ENCODE assay signal across 36 mouse cellular contexts in genomic region chr1:133278539-133278938, GRCm38 (mm10). TPM values are rescaled to one million over a fixed set of nuclear protein-coding genes. Genes with fewer than 3 reads are reported as not detected.
DNase-seq lines count a peak whose midpoint lies in the region; ATAC-seq and TF ChIP-seq lines count a peak whose summit lies in the region.
"Had no signal": no experiment of that assay in that cellular context is flagged by ENCODE, and none has a peak within 500 bp of the region (broad histone marks: within the 10 kb centered on the region; RNA-seq: fewer than 3 reads in every experiment).

No protein-coding gene starts in this region.

- no peak for DNase-seq in forebrain, embryonic 10.5 days (ENCODE audit: extremely low spot score, low spot score)
- DNase-seq in liver, adult 2 months (ENCODE audit: extremely low read depth, low read depth, low spot score) = peak; percentile 88
- DNase-seq in liver = no peak
- no peak for DNase-seq in midbrain, embryonic 14.5 days
- DNase-seq: adrenal gland, postnatal 10 days; cerebellum, adult 11-12 months; cerebellum, adult 9-11 months; gastrocnemius, postnatal 10 days; heart, postnatal 4 days; kidney, adult 18-20 months; kidney, postnatal 25 days; liver, postnatal 0 days; thymus, adult 2 months; thymus, postnatal 36 days had no signal

- peak overlapping the region; percentile 40; the same call in 1 of the 2 replicates for H3K27ac ChIP-seq in forebrain, embryonic 10.5 days
- H3K27ac ChIP-seq in forebrain, embryonic 15.5 days (replicated peaks) = no peak overlapping the region
- peak overlapping the region; percentile 49 for H3K27ac ChIP-seq in liver, adult 2 months (replicated peaks; ENCODE audit: insufficient read depth, low read depth, low read length)
- peak overlapping the region; percentile 62 for H3K27ac ChIP-seq in neural tube, embryonic 13.5 days (replicated peaks)
- H3K27ac ChIP-seq in neural tube, embryonic 15.5 days (replicated peaks) = no peak overlapping the region
- 0 out of 2 replicates have a peak overlapping the region, but pooled peaks have one; percentile 52 for H3K27ac ChIP-seq in midbrain, embryonic 14.5 days (replicated peaks; ENCODE audit: low read depth, low read length)
- H3K27ac ChIP-seq: embryonic facial prominence, embryonic 13.5 days; kidney, embryonic 15.5 days; limb, embryonic 12.5 days; liver, embryonic 12.5 days; macrophage had no signal

- H3K9me3 ChIP-seq in forebrain, embryonic 10.5 days = no peaks in the 10 kb centered on the region
- no peaks in the 10 kb centered on the region for H3K9me3 ChIP-seq in forebrain, embryonic 15.5 days
- no peaks in the 10 kb centered on the region for H3K9me3 ChIP-seq in neural tube, embryonic 13.5 days
- H3K9me3 ChIP-seq in neural tube, embryonic 15.5 days (replicated peaks) = no peaks in the 10 kb centered on the region
- H3K9me3 ChIP-seq in midbrain, embryonic 14.5 days (ENCODE audit: control insufficient read depth, low read length) = no peaks in the 10 kb centered on the region
- H3K9me3 ChIP-seq: embryonic facial prominence, embryonic 13.5 days; kidney, embryonic 15.5 days; limb, embryonic 12.5 days; liver, embryonic 12.5 days had no signal

- H3K79me2 ChIP-seq in liver, adult 2 months (ENCODE audit: control insufficient read depth, insufficient read depth, low read length) = no peaks in the 10 kb centered on the region; the same call in 1 of the 2 replicates

- 85% methylated on average over 6 of the region's 6 CpGs for WGBS in forebrain, embryonic 10.5 days
- 91% methylated on average over 6 of the region's 6 CpGs for whole genome bisulfite sequencing in forebrain, embryonic 15.5 days
- 21% methylated on average over 6 of the region's 6 CpGs for WGBS in liver, adult 2 months
- WGBS in neural tube, embryonic 13.5 days = 60% methylated on average over 6 of the region's 6 CpGs
- WGBS in neural tube, embryonic 15.5 days = 53% methylated on average over 6 of the region's 6 CpGs
- 75% methylated on average over 6 of the region's 6 CpGs for WGBS in midbrain, embryonic 14.5 days

- TF ChIP-seq POLR2A in liver, adult 2 months (IDR thresholded peaks at IDR 0.05; ENCODE audit: extremely low read depth, insufficient read depth, low read length) = no peak

- no peak overlapping the region for H3K9ac ChIP-seq in forebrain, embryonic 15.5 days (replicated peaks)
- no peak overlapping the region for H3K9ac ChIP-seq in liver, adult 2 months (ENCODE audit: low read depth, low read length)
- H3K9ac ChIP-seq in neural tube, embryonic 13.5 days = no peak overlapping the region
- no peak overlapping the region for H3K9ac ChIP-seq in neural tube, embryonic 15.5 days (replicated peaks)
- no peak overlapping the region for H3K9ac ChIP-seq in midbrain, embryonic 14.5 days (replicated peaks; ENCODE audit: low read length)
- H3K9ac ChIP-seq: embryonic facial prominence, embryonic 13.5 days; kidney, embryonic 15.5 days; limb, embryonic 12.5 days; liver, embryonic 12.5 days; liver, postnatal 0 days had no signal

- H3K4me2 ChIP-seq in forebrain, embryonic 15.5 days (replicated peaks) = no peak overlapping the region
- H3K4me2 ChIP-seq in neural tube, embryonic 13.5 days = no peak overlapping the region
- no peak overlapping the region for H3K4me2 ChIP-seq in neural tube, embryonic 15.5 days
- H3K4me2 ChIP-seq in midbrain, embryonic 14.5 days (ENCODE audit: low read length) = no peak overlapping the region
- H3K4me2 ChIP-seq: embryonic facial prominence, embryonic 13.5 days; heart, embryonic 11.5 days; kidney, embryonic 15.5 days; limb, embryonic 12.5 days; liver, embryonic 12.5 days had no signal

- TF ChIP-seq CTCF in liver, adult 2 months (IDR thresholded peaks at IDR 0.05; ENCODE audit: low read depth, low read length) = no peak

- no peak overlapping the region for H3K4me3 ChIP-seq in forebrain, embryonic 10.5 days
- H3K4me3 ChIP-seq in forebrain, embryonic 15.5 days = no peak overlapping the region
- peak overlapping the region; percentile 24; the same call in 1 of the 2 replicates for H3K4me3 ChIP-seq in liver, adult 2 months (ENCODE audit: insufficient read depth, low read depth, low read length)
- no peak overlapping the region for H3K4me3 ChIP-seq in neural tube, embryonic 13.5 days
- H3K4me3 ChIP-seq in neural tube, embryonic 15.5 days (replicated peaks) = no peak overlapping the region
- H3K4me3 ChIP-seq in midbrain, embryonic 14.5 days (replicated peaks; ENCODE audit: low read depth, low read length) = no peak overlapping the region
- H3K4me3 ChIP-seq: embryonic facial prominence, embryonic 13.5 days; kidney, embryonic 15.5 days; limb, embryonic 12.5 days; liver, embryonic 12.5 days; myocyte had no signal

- 0 out of 2 replicates have a peak, but pooled peaks cover 5% of the 10 kb centered on the region for H3K27me3 ChIP-seq in forebrain, embryonic 10.5 days (ENCODE audit: poor library complexity, severe bottlenecking)
- H3K27me3 ChIP-seq in forebrain, embryonic 15.5 days = no peaks in the 10 kb centered on the region
- H3K27me3 ChIP-seq in liver, adult 2 months (ENCODE audit: control insufficient read depth, insufficient read depth, low read length) = no peaks in the 10 kb centered on the region
- no peaks in the 10 kb centered on the region for H3K27me3 ChIP-seq in neural tube, embryonic 13.5 days
- H3K27me3 ChIP-seq in neural tube, embryonic 15.5 days (replicated peaks) = no peaks in the 10 kb centered on the region
- no peaks in the 10 kb centered on the region for H3K27me3 ChIP-seq in midbrain, embryonic 14.5 days (ENCODE audit: control insufficient read depth, insufficient read depth, low read length)
- H3K27me3 ChIP-seq: embryonic facial prominence, embryonic 13.5 days; kidney, embryonic 15.5 days; Patski had no signal

- H3K36me3 ChIP-seq in forebrain, embryonic 10.5 days (replicated peaks) = peaks cover 76% of the 10 kb centered on the region
- peaks cover 10% of the 10 kb centered on the region; the same call in 1 of the 2 replicates for H3K36me3 ChIP-seq in forebrain, embryonic 15.5 days
- peaks cover 12% of the 10 kb centered on the region; the same call in 1 of the 2 replicates for H3K36me3 ChIP-seq in liver, adult 2 months (ENCODE audit: control insufficient read depth, insufficient read depth, low read length)
- H3K36me3 ChIP-seq in neural tube, embryonic 13.5 days = peaks cover 75% of the 10 kb centered on the region
- peaks cover 46% of the 10 kb centered on the region for H3K36me3 ChIP-seq in neural tube, embryonic 15.5 days
- peaks cover 76% of the 10 kb centered on the region for H3K36me3 ChIP-seq in midbrain, embryonic 14.5 days (ENCODE audit: control insufficient read depth, insufficient read depth, low read length)
- H3K36me3 ChIP-seq: limb, embryonic 12.5 days had no signal

- H3K4me1 ChIP-seq in forebrain, embryonic 10.5 days = peaks cover 14% of the 10 kb centered on the region
- H3K4me1 ChIP-seq in forebrain, embryonic 15.5 days = 0 out of 2 replicates have a peak, but pooled peaks cover 6% of the 10 kb centered on the region
- H3K4me1 ChIP-seq in liver, adult 2 months (ENCODE audit: control insufficient read depth, insufficient read depth, low read length) = peaks cover 5% of the 10 kb centered on the region; the same call in 1 of the 2 replicates
- peaks cover 36% of the 10 kb centered on the region for H3K4me1 ChIP-seq in neural tube, embryonic 13.5 days (replicated peaks)
- H3K4me1 ChIP-seq in neural tube, embryonic 15.5 days = peaks cover 12% of the 10 kb centered on the region
- no peaks in the 10 kb centered on the region for H3K4me1 ChIP-seq in midbrain, embryonic 14.5 days (ENCODE audit: control insufficient read depth, insufficient read depth, low read length)
- H3K4me1 ChIP-seq: limb, embryonic 12.5 days; liver, embryonic 12.5 days had no signal

- ATAC-seq in forebrain, embryonic 15.5 days (replicated peaks) = no peak
- peak; percentile 34; the same call in 1 of the 2 replicates for ATAC-seq in neural tube, embryonic 13.5 days (ENCODE audit: low read depth)
- no peak for ATAC-seq in neural tube, embryonic 15.5 days (ENCODE audit: low FRiP score)
- no peak for ATAC-seq in midbrain, embryonic 14.5 days (ENCODE audit: low FRiP score, low TSS enrichment)
- no peak for ATAC-seq in megakaryocyte, adult 5-6 weeks (ENCODE audit: poor library complexity, severe bottlenecking)
- ATAC-seq: liver, embryonic 12.5 days; liver, postnatal 0 days; lung, postnatal 0 days; Patski had no signal

RNA-seq across cellular contexts. Expression of gene Golt1a, which starts 31.1 kb away (rescaled TPM):
- not detected in 2 replicates for polyA plus RNA-seq in forebrain, embryonic 10.5 days (2016; fragmentation: Nextera tagmentation; extraction: Ambion mirVana)
- polyA plus RNA-seq in forebrain, embryonic 15.5 days (2015; fragmentation: Nextera tagmentation; extraction: Ambion mirVana) = 0.32 TPM in 1 of 2 replicates, not detected in the other
- 11.4 and 13.0 TPM in 2 replicates for total RNA-seq in liver, adult 2 months (2014; rRNA removed)
- polyA plus RNA-seq in liver, adult 2 months (2012; rRNA removed) = 16.1 and 21.2 TPM in 2 replicates
- not detected in 2 replicates for polyA plus RNA-seq in neural tube, embryonic 13.5 days (2015; fragmentation: Nextera tagmentation; extraction: Ambion mirVana)
- polyA plus RNA-seq in neural tube, embryonic 15.5 days (2015; fragmentation: Nextera tagmentation; extraction: Ambion mirVana) = 0.43 TPM in 1 of 2 replicates, not detected in the other
- not detected in 2 replicates for polyA plus RNA-seq in midbrain, embryonic 14.5 days (2014; fragmentation: Nextera tagmentation; extraction: Ambion mirVana)
- not detected in 2 replicates for total RNA-seq in megakaryocyte, adult 5-6 weeks (2015)
- not detected in 2 replicates for total RNA-seq in megakaryocyte, adult 5-6 weeks (2017)
- total RNA-seq: common myeloid progenitor, adult 5-6 weeks; gastrocnemius, postnatal 10 days; heart, postnatal 4 days; layer of hippocampus, adult 18-20 months; layer of hippocampus, postnatal 10 days; MEL had no signal
- polyA plus RNA-seq: embryonic facial prominence, embryonic 13.5 days; forebrain, embryonic 11.5 days; heart, embryonic 11.5 days; heart, embryonic 16.5 days; limb, embryonic 12.5 days; macrophage; myocyte had no signal

RNA-seq across cellular contexts. Expression of gene Kiss1, which starts 43.1 kb away (rescaled TPM):
- not detected in 2 replicates for polyA plus RNA-seq in forebrain, embryonic 10.5 days (2016; fragmentation: Nextera tagmentation; extraction: Ambion mirVana)
- polyA plus RNA-seq in forebrain, embryonic 15.5 days (2015; fragmentation: Nextera tagmentation; extraction: Ambion mirVana) = not detected in 2 replicates
- total RNA-seq in liver, adult 2 months (2014; rRNA removed) = not detected in 2 replicates
- polyA plus RNA-seq in liver, adult 2 months (2012; rRNA removed) = not detected in 2 replicates
- polyA plus RNA-seq in neural tube, embryonic 13.5 days (2015; fragmentation: Nextera tagmentation; extraction: Ambion mirVana) = not detected in 2 replicates
- polyA plus RNA-seq in neural tube, embryonic 15.5 days (2015; fragmentation: Nextera tagmentation; extraction: Ambion mirVana) = not detected in 2 replicates
- polyA plus RNA-seq in midbrain, embryonic 14.5 days (2014; fragmentation: Nextera tagmentation; extraction: Ambion mirVana) = not detected in 2 replicates
- total RNA-seq in megakaryocyte, adult 5-6 weeks (2015) = not detected in 2 replicates
- total RNA-seq in megakaryocyte, adult 5-6 weeks (2017) = not detected in 2 replicates
- total RNA-seq: adrenal gland, postnatal 10 days; common myeloid progenitor, adult 5-6 weeks; gastrocnemius, postnatal 10 days; heart, postnatal 4 days; layer of hippocampus, adult 18-20 months; left cerebral cortex, adult 18-20 months; MEL had no signal
- polyA plus RNA-seq: embryonic facial prominence, embryonic 13.5 days; gonadal fat pad, adult 2 months; heart, embryonic 11.5 days; heart, embryonic 16.5 days; intestine, embryonic 14.5 days; kidney, embryonic 15.5 days; limb, embryonic 12.5 days; liver, embryonic 12.5 days; liver, postnatal 0 days; macrophage; myocyte; Patski; thymus, adult 2 months had no signal

Comparison
In these comparisons a context has a peak if more than half of its experiments do, and no peak if none do; other contexts are left out.
1. H3K27ac ChIP-seq: peak in forebrain, embryonic 10.5 days (single experiment), liver, adult 2 months (single experiment), neural tube, embryonic 13.5 days (single experiment) and midbrain, embryonic 14.5 days (single experiment); none in forebrain, embryonic 15.5 days (single experiment) and neural tube, embryonic 15.5 days (single experiment).
2. RNA of gene Golt1a, which starts 31.1 kb away (polyA plus RNA-seq): 16.1 to 21.2 TPM in liver, adult 2 months; 0.32 TPM in forebrain, embryonic 15.5 days, 0.43 TPM in neural tube, embryonic 15.5 days, not detected in forebrain, embryonic 10.5 days, not detected in neural tube, embryonic 13.5 days and not detected in midbrain, embryonic 14.5 days; every median in the first group is over 10 times any median in the second.